In genomic region chr17:27587252-27587651, GRCm38 (mm10) we compare ENCODE assay signal across 11 mouse cellular contexts. TPM values are rescaled to one million over a fixed set of nuclear protein-coding genes. Genes with fewer than 3 reads are reported as not detected.
DNase-seq lines count a peak whose midpoint lies in the region; ATAC-seq and TF ChIP-seq lines count a peak whose summit lies in the region.
"Had no signal": no experiment of that assay in that cellular context is flagged by ENCODE, and none has a peak within 500 bp of the region (broad histone marks: within the 10 kb centered on the region; RNA-seq: fewer than 3 reads in every experiment).

No protein-coding gene starts in this region.

- no peak for ATAC-seq in liver, embryonic 11.5 days (replicated peaks; ENCODE audit: low FRiP score)
- ATAC-seq in liver, postnatal 0 days, result no peak
- ATAC-seq in heart, embryonic 15.5 days (replicated peaks; ENCODE audit: insufficient number of reproducible peaks, insufficient read depth, low FRiP score, low read depth), result peak; percentile 78
- no peak for ATAC-seq in liver, embryonic 15.5 days (ENCODE audit: insufficient read depth)

- H3K9me3 ChIP-seq in liver, embryonic 11.5 days (ENCODE audit: control insufficient read depth, low read length), result no peaks in the 10 kb centered on the region
- H3K9me3 ChIP-seq in liver, postnatal 0 days (ENCODE audit: low read length), result no peaks in the 10 kb centered on the region
- no peaks in the 10 kb centered on the region for H3K9me3 ChIP-seq in heart, embryonic 15.5 days (replicated peaks)
- H3K9me3 ChIP-seq in liver, embryonic 15.5 days (replicated peaks), result no peaks in the 10 kb centered on the region
- H3K9me3 ChIP-seq: G1E had no signal

- H3K9ac ChIP-seq in liver, embryonic 11.5 days (ENCODE audit: low read depth, low read length), result no peak overlapping the region
- H3K9ac ChIP-seq in liver, postnatal 0 days (replicated peaks), result no peak overlapping the region
- H3K9ac ChIP-seq in heart, embryonic 15.5 days, result peak overlapping the region; percentile 44; the same call in 1 of the 2 replicates
- H3K9ac ChIP-seq in liver, embryonic 15.5 days, result no peak overlapping the region

- H3K4me3 ChIP-seq in liver, embryonic 11.5 days (ENCODE audit: low read depth, low read length), result no peak overlapping the region
- H3K4me3 ChIP-seq in liver, postnatal 0 days (ENCODE audit: low read depth, low read length), result no peak overlapping the region
- H3K4me3 ChIP-seq in heart, embryonic 15.5 days, result no peak overlapping the region
- H3K4me3 ChIP-seq in liver, embryonic 15.5 days (replicated peaks), result no peak overlapping the region
- H3K4me3 ChIP-seq: erythroblast, embryonic 14.5 days had no signal

- H3K36me3 ChIP-seq in liver, embryonic 11.5 days (ENCODE audit: control insufficient read depth, insufficient read depth, low read length), result peaks cover 12% of the 10 kb centered on the region; the same call in 1 of the 2 replicates
- H3K36me3 ChIP-seq in liver, postnatal 0 days (replicated peaks; ENCODE audit: insufficient read depth, low read length), result peaks cover 4% of the 10 kb centered on the region
- peaks cover 26% of the 10 kb centered on the region for H3K36me3 ChIP-seq in heart, embryonic 15.5 days
- peaks cover 15% of the 10 kb centered on the region; the same call in 1 of the 2 replicates for H3K36me3 ChIP-seq in liver, embryonic 15.5 days (replicated peaks)

- H3K27me3 ChIP-seq in liver, embryonic 11.5 days (replicated peaks; ENCODE audit: control insufficient read depth, insufficient read depth, low read length), result no peaks in the 10 kb centered on the region
- H3K27me3 ChIP-seq in liver, postnatal 0 days (ENCODE audit: insufficient read depth, low read length), result no peaks in the 10 kb centered on the region
- H3K27me3 ChIP-seq in heart, embryonic 15.5 days, result no peaks in the 10 kb centered on the region
- no peaks in the 10 kb centered on the region for H3K27me3 ChIP-seq in liver, embryonic 15.5 days

- no peak for DNase-seq in liver, embryonic 11.5 days (ENCODE audit: low spot score)
- no peak for DNase-seq in liver, postnatal 0 days
- DNase-seq in gastrocnemius, postnatal 14 days, result peak; percentile 67
- DNase-seq in c-Kit-positive CD71-positive TER-119-positive erythroid progenitor cells, embryonic 14.5 days (ENCODE audit: low spot score), result no peak
- DNase-seq in adrenal gland, postnatal 4 days (ENCODE audit: low spot score in 2 of 2), result no peak

- peak overlapping the region; percentile 23; the same call in 1 of the 2 replicates for H3K27ac ChIP-seq in liver, embryonic 11.5 days (ENCODE audit: low read depth, low read length)
- H3K27ac ChIP-seq in liver, postnatal 0 days (ENCODE audit: low read depth), result no peak overlapping the region
- H3K27ac ChIP-seq in heart, embryonic 15.5 days, result peak overlapping the region; percentile 95
- 0 out of 2 replicates have a peak overlapping the region, but pooled peaks have one; percentile 21 for H3K27ac ChIP-seq in liver, embryonic 15.5 days (replicated peaks)

- TF ChIP-seq CTCF in liver, postnatal 0 days (IDR thresholded peaks at IDR 0.05; ENCODE audit: low read depth), result no peak

- WGBS in liver, embryonic 11.5 days, result 65% methylated on average over 12 of the region's 12 CpGs
- 57% methylated on average over 12 of the region's 12 CpGs for WGBS in liver, postnatal 0 days (ENCODE audit: insufficient replicate concordance)
- WGBS in heart, embryonic 15.5 days, result 31% methylated on average over 12 of the region's 12 CpGs
- WGBS in liver, embryonic 15.5 days (ENCODE audit: insufficient replicate concordance), result 56% methylated on average over 12 of the region's 12 CpGs

- peaks cover 43% of the 10 kb centered on the region for H3K4me1 ChIP-seq in liver, embryonic 11.5 days (replicated peaks; ENCODE audit: control insufficient read depth, insufficient read depth, low read length)
- H3K4me1 ChIP-seq in liver, postnatal 0 days (ENCODE audit: insufficient read depth), result peaks cover 16% of the 10 kb centered on the region
- H3K4me1 ChIP-seq in heart, embryonic 15.5 days (replicated peaks), result peaks cover 73% of the 10 kb centered on the region
- peaks cover 65% of the 10 kb centered on the region for H3K4me1 ChIP-seq in liver, embryonic 15.5 days (replicated peaks)

- intact Hi-C loops in gastrocnemius, postnatal 14 days (cut with DNase I; ENCODE audit: low total_unique reads), result no loop called here

- H3K4me2 ChIP-seq in liver, embryonic 11.5 days, result no peak overlapping the region
- H3K4me2 ChIP-seq in liver, postnatal 0 days (ENCODE audit: low read depth, low read length), result no peak overlapping the region
- peak overlapping the region; percentile 46 for H3K4me2 ChIP-seq in heart, embryonic 15.5 days
- H3K4me2 ChIP-seq in liver, embryonic 15.5 days, result no peak overlapping the region

- TF ChIP-seq EP300 in liver, postnatal 0 days (IDR thresholded peaks at IDR 0.05; ENCODE audit: low read depth), result no peak

RNA-seq across cellular contexts. Expression of gene AI413582, which starts 21.7 kb away (rescaled TPM):
- polyA plus RNA-seq in liver, embryonic 11.5 days (2014; fragmentation: Nextera tagmentation; extraction: Ambion mirVana), result 23.6 and 28.4 TPM in 2 replicates
- polyA plus RNA-seq in liver, postnatal 0 days (2015; fragmentation: Nextera tagmentation; extraction: Ambion mirVana), result 15.0 and 16.7 TPM in 2 replicates
- 1 to 10 TPM; 2.6 to 4.4 TPM for total RNA-seq in gastrocnemius, postnatal 14 days (2021)
- 14.5 and 23.0 TPM in 2 replicates for polyA plus RNA-seq in heart, embryonic 15.5 days (2015; fragmentation: Nextera tagmentation; extraction: Ambion mirVana)
- 12.3 and 13.9 TPM in 2 replicates for polyA plus RNA-seq in liver, embryonic 15.5 days (2015; fragmentation: Nextera tagmentation; extraction: Ambion mirVana)
- 10 to 100 TPM; 17.4 to 19.1 TPM for total RNA-seq in adrenal gland, postnatal 4 days (2021)

RNA-seq across cellular contexts. Expression of gene Hmga1, which starts 31.0 kb away (rescaled TPM):
- 667 and 675 TPM in 2 replicates for polyA plus RNA-seq in liver, embryonic 11.5 days (2014; fragmentation: Nextera tagmentation; extraction: Ambion mirVana)
- 64.0 and 64.9 TPM in 2 replicates for polyA plus RNA-seq in liver, postnatal 0 days (2015; fragmentation: Nextera tagmentation; extraction: Ambion mirVana)
- 10 to 100 TPM; 17.2 to 18.7 TPM for total RNA-seq in gastrocnemius, postnatal 14 days (2021)
- 95.0 and 152 TPM in 2 replicates for polyA plus RNA-seq in heart, embryonic 15.5 days (2015; fragmentation: Nextera tagmentation; extraction: Ambion mirVana)
- 131 and 132 TPM in 2 replicates for polyA plus RNA-seq in liver, embryonic 15.5 days (2015; fragmentation: Nextera tagmentation; extraction: Ambion mirVana)
- 10 to 100 TPM; 41.6 to 44.9 TPM for total RNA-seq in adrenal gland, postnatal 4 days (2021)

RNA-seq across cellular contexts. Expression of gene Nudt3, which starts 36.0 kb away (rescaled TPM):
- polyA plus RNA-seq in liver, embryonic 11.5 days (2014; fragmentation: Nextera tagmentation; extraction: Ambion mirVana), result 19.6 and 26.1 TPM in 2 replicates
- polyA plus RNA-seq in liver, postnatal 0 days (2015; fragmentation: Nextera tagmentation; extraction: Ambion mirVana), result 17.9 and 20.2 TPM in 2 replicates
- total RNA-seq in gastrocnemius, postnatal 14 days (2021), result 100 to 1,000 TPM; 218 to 230 TPM
- polyA plus RNA-seq in heart, embryonic 15.5 days (2015; fragmentation: Nextera tagmentation; extraction: Ambion mirVana), result 132 and 145 TPM in 2 replicates
- 23.2 and 26.1 TPM in 2 replicates for polyA plus RNA-seq in liver, embryonic 15.5 days (2015; fragmentation: Nextera tagmentation; extraction: Ambion mirVana)
- total RNA-seq in adrenal gland, postnatal 4 days (2021), result 100 to 1,000 TPM; 173 to 174 TPM

RNA-seq across cellular contexts. Expression of gene RPS10-NUDT3, which starts 47.8 kb away (rescaled TPM):
- polyA plus RNA-seq in liver, embryonic 11.5 days (2014; fragmentation: Nextera tagmentation; extraction: Ambion mirVana), result not detected in 2 replicates
- not detected in 2 replicates for polyA plus RNA-seq in liver, postnatal 0 days (2015; fragmentation: Nextera tagmentation; extraction: Ambion mirVana)
- total RNA-seq in gastrocnemius, postnatal 14 days (2021), result not detected
- polyA plus RNA-seq in heart, embryonic 15.5 days (2015; fragmentation: Nextera tagmentation; extraction: Ambion mirVana), result not detected in 2 replicates
- polyA plus RNA-seq in liver, embryonic 15.5 days (2015; fragmentation: Nextera tagmentation; extraction: Ambion mirVana), result not detected in 2 replicates
- total RNA-seq in adrenal gland, postnatal 4 days (2021), result not detected
- total RNA-seq: G1E; megakaryocyte progenitor cell, adult 5-6 weeks had no signal
- polyA plus RNA-seq: erythroblast, embryonic 14.5 days; G1E; small intestine, adult 2 months had no signal

RNA-seq across cellular contexts. Expression of gene Rps10, which starts 49.2 kb away (rescaled TPM):
- polyA plus RNA-seq in liver, embryonic 11.5 days (2014; fragmentation: Nextera tagmentation; extraction: Ambion mirVana), result 1,138 and 1,235 TPM in 2 replicates
- 523 and 535 TPM in 2 replicates for polyA plus RNA-seq in liver, postnatal 0 days (2015; fragmentation: Nextera tagmentation; extraction: Ambion mirVana)
- total RNA-seq in gastrocnemius, postnatal 14 days (2021), result 100 to 1,000 TPM; 514 to 595 TPM
- 506 and 536 TPM in 2 replicates for polyA plus RNA-seq in heart, embryonic 15.5 days (2015; fragmentation: Nextera tagmentation; extraction: Ambion mirVana)
- polyA plus RNA-seq in liver, embryonic 15.5 days (2015; fragmentation: Nextera tagmentation; extraction: Ambion mirVana), result 435 and 496 TPM in 2 replicates
- 1,000 to 10,000 TPM; 1,377 to 1,386 TPM for total RNA-seq in adrenal gland, postnatal 4 days (2021)
